Mouse (Mus musculus) cerebellum, adult 2 months (tissue): Measurements from ENCODE around the gene Tmem127.

ENCODE experiments used
- CTCF ChIP-seq: fragments of 200-500 bp; IDR thresholded peaks from 2 replicates; pipeline ENCODE4 v1.5.1; 2011; ENCODE audit warnings: low read depth, mild to moderate bottlenecking, control low read depth, low read length, moderate library complexity, borderline replicate concordance; ENCODE audit not compliant: insufficient read depth
- POLR2A ChIP-seq: fragments of 200-500 bp; IDR thresholded peaks from 2 replicates; pipeline ENCODE4 v1.6.1; 2011; ENCODE audit warnings: low read length, control low read depth, borderline replicate concordance; ENCODE audit not compliant: insufficient read depth

- no peak for TF ChIP-seq POLR2A
- TF ChIP-seq CTCF, result no peak
These were observed 20.1 kb downstream of the Tmem127 start for GRCm38 (mm10) chr2:127267854-127268253.
